Mouse (Mus musculus) ES-E14 (cell line): ENCODE data around the gene Ppp1r9a.

Source experiments
- CHD2 ChIP-seq: IDR thresholded peaks from 2 replicates; pipeline ENCODE4 v1.6.1; 2014; ENCODE audit warnings: mild to moderate bottlenecking, low read depth, low read length, inconsistent platforms
- HCFC1 ChIP-seq: IDR thresholded peaks from 2 replicates; pipeline ENCODE4 v1.6.1; 2012; ENCODE audit warnings: low read length, inconsistent platforms, borderline replicate concordance; ENCODE audit not compliant: insufficient read depth
- ZC3H11A ChIP-seq: IDR thresholded peaks from 2 replicates; pipeline ENCODE4 v1.6.1; 2012; ENCODE audit warnings: low read depth, mild to moderate bottlenecking, inconsistent platforms, low read length, borderline replicate concordance
- ZNF384 ChIP-seq: IDR thresholded peaks from 2 replicates; pipeline ENCODE4 v1.6.1; 2012; ENCODE audit warnings: low read depth, low read length, inconsistent platforms

DNA sequence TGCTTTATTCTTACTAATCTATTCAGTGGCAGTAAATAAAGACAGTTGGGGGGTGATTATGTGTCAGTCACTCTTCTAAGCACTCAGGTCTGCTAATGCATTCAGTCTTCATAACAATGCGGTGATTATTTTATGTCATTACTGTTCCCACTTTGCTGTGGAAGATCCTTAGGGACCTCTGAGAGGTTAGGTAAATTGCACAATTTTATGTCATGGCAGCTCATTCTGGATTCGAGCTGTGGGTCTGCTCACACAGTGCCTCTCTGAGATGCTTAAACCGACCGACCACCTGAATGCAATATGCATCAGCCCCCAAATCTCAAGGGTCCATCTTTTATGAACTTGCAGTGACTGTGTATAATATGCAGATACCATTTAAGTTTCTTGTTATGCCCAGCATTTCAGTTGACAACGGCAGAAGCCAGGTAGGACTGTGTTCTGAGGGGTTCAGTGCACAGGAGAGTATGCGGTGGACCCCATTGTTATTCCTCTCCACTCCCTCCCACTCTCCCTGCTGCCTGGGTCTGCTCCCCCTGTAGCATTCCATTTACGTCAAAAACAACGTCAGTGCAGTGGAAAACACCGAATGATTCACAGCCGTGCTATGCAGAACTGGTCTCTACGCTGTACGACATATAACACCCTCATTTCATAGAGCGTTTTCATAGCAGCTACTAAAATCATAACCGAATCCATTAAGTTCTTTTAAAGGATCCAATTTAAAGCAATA lies 226.8 kb downstream of the Ppp1r9a start:
- TF ChIP-seq CHD2 (no peak), ZC3H11A (no peak), ZNF384 (no peak), HCFC1 (no peak)
